Mouse (Mus musculus) MEL (cell line): ENCODE results near the gene Idh3b. TPM values are rescaled to one million over a fixed set of nuclear protein-coding genes. Genes with fewer than 3 reads are reported as not detected.

Experiments used
- DNase-seq: peaks from one replicate; pipeline ENCODE4 v3.0.0; 2011; ENCODE audit warnings: low read depth, low spot score
- H3K27ac ChIP-seq: 2 replicates; pipeline ENCODE4 v1.5.1; 2012; ENCODE audit warnings: low read depth, mild to moderate bottlenecking, control low read depth, low read length, moderate library complexity; ENCODE audit not compliant: control insufficient read depth
- H3K27me3 ChIP-seq, 2 experiments: fragments of 150-350 bp in 1 of 2; sonication (generic) in 1 of 2; 2 replicates each; pipeline ENCODE4 v1.6.1; 2012; ENCODE audit warnings: low read length in 2 of 2, mild to moderate bottlenecking in 2 of 2, improper control_type of control experiment in 1 of 2, moderate library complexity in 1 of 2; ENCODE audit not compliant: insufficient read depth in 2 of 2, control insufficient read depth in 1 of 2
- H3K36me3 ChIP-seq, 2 experiments: 2 replicates each; pipeline ENCODE4 v1.6.1; 2012 to 2014; ENCODE audit warnings: low read length in 2 of 2, improper control_type of control experiment in 1 of 2, inconsistent platforms in 1 of 2, mild to moderate bottlenecking in 1 of 2; ENCODE audit not compliant: insufficient read depth in 2 of 2, control insufficient read depth in 1 of 2
- H3K4me1 ChIP-seq, 2 experiments: fragments of 150-350 bp in 1 of 2; sonication (generic) in 1 of 2; 2 replicates each; pipeline ENCODE4 v1.6.1; 2012; ENCODE audit warnings: low read length in 2 of 2, improper control_type of control experiment in 1 of 2, mild to moderate bottlenecking in 1 of 2; ENCODE audit not compliant: insufficient read depth in 2 of 2, control insufficient read depth in 1 of 2
- H3K4me3 ChIP-seq, 2 experiments: fragments of 150-350 bp in 1 of 2; sonication (generic) in 1 of 2; 2 replicates each; pipeline ENCODE4 v1.5.1; 2012; ENCODE audit warnings: low read depth in 2 of 2, low read length in 2 of 2, mild to moderate bottlenecking in 2 of 2, moderate library complexity in 2 of 2, control low read depth in 1 of 2, improper control_type of control experiment in 1 of 2; ENCODE audit not compliant: control insufficient read depth in 1 of 2, insufficient read depth in 1 of 2
- H3K79me2 ChIP-seq: 2 replicates; pipeline ENCODE4 v1.6.1; 2012; ENCODE audit warnings: mild to moderate bottlenecking, low read length, moderate library complexity; ENCODE audit not compliant: control insufficient read depth, poor library complexity, insufficient read depth
- H3K9ac ChIP-seq: 2 replicates; pipeline ENCODE4 v1.6.1; 2012; ENCODE audit warnings: low read depth, mild to moderate bottlenecking, control low read depth, low read length, moderate library complexity; ENCODE audit not compliant: control insufficient read depth, poor library complexity, severe bottlenecking
- H3K9me3 ChIP-seq: fragments of 150-350 bp; sonication (generic); replicated peaks from 2 replicates; pipeline ENCODE4 v1.6.1; 2012; ENCODE audit warnings: mild to moderate bottlenecking, low read length, improper control_type of control experiment, moderate library complexity; ENCODE audit not compliant: insufficient read depth
- BHLHE40 ChIP-seq: IDR thresholded peaks from 2 replicates; pipeline ENCODE4 v1.6.1; 2012; ENCODE audit warnings: low read depth, mild to moderate bottlenecking, inconsistent platforms, low read length, improper control_type of control experiment, borderline replicate concordance
- CHD1 ChIP-seq: IDR thresholded peaks from 2 replicates; pipeline ENCODE4 v1.6.1; 2012; ENCODE audit warnings: low read depth, mild to moderate bottlenecking, inconsistent platforms, low read length, improper control_type of control experiment
- CHD2 ChIP-seq: IDR thresholded peaks from 2 replicates; pipeline ENCODE4 v1.6.1; 2011; ENCODE audit warnings: low read length, improper control_type of control experiment
- CTCF ChIP-seq, 3 experiments: IDR thresholded peaks in 2 of 3; conservative IDR thresholded peaks in 1 of 3; 2 replicates each; pipeline ENCODE4 v1.5.1; 2011 to 2012; ENCODE audit warnings: low read length in 3 of 3, low read depth in 2 of 3, mild to moderate bottlenecking in 2 of 3, improper control_type of control experiment in 1 of 3, inconsistent platforms in 1 of 3, mixed read lengths in 1 of 3, moderate library complexity in 1 of 3; ENCODE audit not compliant: control insufficient read depth in 1 of 3, insufficient read depth in 1 of 3, poor library complexity in 1 of 3, severe bottlenecking in 1 of 3
- ELF1 ChIP-seq: IDR thresholded peaks from 2 replicates; pipeline ENCODE4 v1.6.1; 2014; ENCODE audit warnings: low read depth, mild to moderate bottlenecking, inconsistent platforms, low read length, improper control_type of control experiment, moderate library complexity
- ETS1 ChIP-seq: IDR thresholded peaks from 2 replicates; pipeline ENCODE4 v1.6.1; 2012; ENCODE audit warnings: low read depth, mild to moderate bottlenecking, inconsistent platforms, low read length, improper control_type of control experiment, moderate library complexity
- MAX ChIP-seq: IDR thresholded peaks from 2 replicates; pipeline ENCODE4 v1.6.1; 2011; ENCODE audit warnings: low read length, improper control_type of control experiment
- MAZ ChIP-seq: IDR thresholded peaks from 2 replicates; pipeline ENCODE4 v1.6.1; 2012; ENCODE audit warnings: low read depth, mild to moderate bottlenecking, inconsistent platforms, low read length, improper control_type of control experiment
- NRF1 ChIP-seq: IDR thresholded peaks from 2 replicates; pipeline ENCODE4 v1.6.1; 2014; ENCODE audit warnings: low read depth, mild to moderate bottlenecking, inconsistent platforms, low read length, improper control_type of control experiment, moderate library complexity; ENCODE audit not compliant: poor library complexity, insufficient read depth, severe bottlenecking
- RCOR1 ChIP-seq: IDR thresholded peaks from 2 replicates; pipeline ENCODE4 v1.6.1; 2012; ENCODE audit warnings: low read depth, mild to moderate bottlenecking, inconsistent platforms, low read length, improper control_type of control experiment
- TAL1 ChIP-seq: IDR thresholded peaks from 2 replicates; pipeline ENCODE4 v1.6.1; 2012; ENCODE audit warnings: mild to moderate bottlenecking, inconsistent platforms, low read length, moderate library complexity, mixed read lengths
- TBP ChIP-seq: IDR thresholded peaks from 2 replicates; pipeline ENCODE4 v1.8.0; 2011; ENCODE audit warnings: low read depth, low read length, improper control_type of control experiment
- TCF12 ChIP-seq: IDR thresholded peaks from 2 replicates; pipeline ENCODE4 v1.6.1; 2014; ENCODE audit warnings: low read depth, mild to moderate bottlenecking, inconsistent platforms, low read length, improper control_type of control experiment, moderate library complexity
- USF2 ChIP-seq, 2 experiments: IDR thresholded peaks; 2 replicates each; pipeline ENCODE4 v1.6.1; 2011 to 2012; ENCODE audit warnings: improper control_type of control experiment in 2 of 2, low read length in 2 of 2, borderline replicate concordance in 1 of 2, inconsistent platforms in 1 of 2, low read depth in 1 of 2, mild to moderate bottlenecking in 1 of 2; ENCODE audit not compliant: insufficient read depth in 1 of 2
- ZC3H11A ChIP-seq: IDR thresholded peaks from 2 replicates; pipeline ENCODE4 v1.6.1; 2012; ENCODE audit warnings: low read depth, mild to moderate bottlenecking, inconsistent platforms, low read length, improper control_type of control experiment
- ZKSCAN1 ChIP-seq: IDR thresholded peaks from 2 replicates; pipeline ENCODE4 v1.6.1; 2012; ENCODE audit warnings: low read depth, mild to moderate bottlenecking, inconsistent platforms, low read length, improper control_type of control experiment, moderate library complexity
- ZNF384 ChIP-seq: IDR thresholded peaks from 2 replicates; pipeline ENCODE4 v1.6.1; 2012; ENCODE audit warnings: low read depth, mild to moderate bottlenecking, inconsistent platforms, low read length, improper control_type of control experiment
- polyA plus RNA-seq, 2 experiments: library from polyadenylated mRNA; stranded (reverse) in 1 of 2; unstranded in 1 of 2; fragments of >175 nt in 1 of 2; fragments of >200 nt in 1 of 2; gene quantifications; 2 replicates each; pipeline versions ENCODE4 v1.2.1 to v1.2.4; 2012; ENCODE audit warnings: low replicate concordance in 2 of 2, low read depth in 1 of 2; ENCODE audit not compliant: insufficient read length in 2 of 2, insufficient read depth in 1 of 2, missing spikeins in 1 of 2
- total RNA-seq: library from RNA; depleted of rRNA; stranded (reverse); fragments of 300-350 nt; gene quantifications from 2 replicates; pipeline ENCODE4 v1.2.3, GENCODE M21; 2012

The Idh3b gene
- total and polyA plus RNA-seq, 3 experiments = 210 to 1,030 (median 551) TPM

- no peaks in the 10 kb centered on the region for H3K79me2 ChIP-seq
- no peak for TF ChIP-seq ZC3H11A
- no peak for TF ChIP-seq TAL1
- no peak for TF ChIP-seq NRF1
- no peak for TF ChIP-seq MAZ
- TF ChIP-seq MAX = no peak
- TF ChIP-seq USF2 (IDR thresholded peaks at IDR 0.05; ENCODE audit: borderline replicate concordance in 1 of 2, insufficient read depth in 1 of 2, low read depth in 1 of 2, low read length in 2 of 2) = no peak
- TF ChIP-seq RCOR1 = no peak
- TF ChIP-seq ZNF384 = no peak
- no peak for TF ChIP-seq CTCF (IDR thresholded peaks at IDR 0.05 in 2 of 3, conservative IDR thresholded peaks at IDR 0.05 in 1 of 3; ENCODE audit: control insufficient read depth in 1 of 3, insufficient read depth in 1 of 3, low read depth in 2 of 3, low read length in 3 of 3, poor library complexity in 1 of 3, severe bottlenecking in 1 of 3)
- TF ChIP-seq ETS1 = no peak
- no peak for TF ChIP-seq TBP
- TF ChIP-seq ELF1 = no peak
- no peak for TF ChIP-seq CHD2
- no peak for TF ChIP-seq CHD1
- no peak for TF ChIP-seq BHLHE40
- TF ChIP-seq ZKSCAN1 = no peak
- no peak for DNase-seq
- H3K27me3 ChIP-seq = no peaks in the 10 kb centered on the region
- no peak overlapping the region for H3K27ac ChIP-seq
- peak overlapping the region; percentile 28 to 37; a peak in 3 of 4 replicates for H3K4me3 ChIP-seq
- peaks cover 6 to 17% of the 10 kb centered on the region in 2 experiments; a peak in 3 of 4 replicates for H3K4me1 ChIP-seq
- H3K9ac ChIP-seq = no peak overlapping the region; the same call in 1 of the 2 replicates
- H3K36me3 ChIP-seq = peaks cover 0 to 9% of the 10 kb centered on the region in 2 experiments; a peak in 2 of 4 replicates
- H3K9me3 ChIP-seq = no peaks in the 10 kb centered on the region
These were observed 11.9 kb upstream of the Idh3b start for GRCm38 (mm10) chr2:130296134-130296745.

GRCm38 (mm10) chr2:130295331-130296133, 11.2 kb upstream of the Idh3b start:
- Histone ChIP-seq H3K4me3 (peak overlapping the region; percentile 28 to 37), H3K27ac (no peak overlapping the region), H3K36me3 (peaks cover 0 to 9% of the 10 kb centered on the region in 2 experiments; a peak in 2 of 4 replicates), H3K9me3 (no peaks in the 10 kb centered on the region), H3K9ac (peak overlapping the region; percentile 45), H3K4me1 (peaks cover 6 to 17% of the 10 kb centered on the region in 2 experiments; a peak in 3 of 4 replicates), H3K79me2 (no peaks in the 10 kb centered on the region), H3K27me3 (no peaks in the 10 kb centered on the region)
- peak; percentile 19 for DNase-seq
- no peak for TF ChIP-seq TCF12
- peak in 1 of 3 experiments; percentile 20; a peak in 2 of 6 replicates for TF ChIP-seq CTCF (IDR thresholded peaks at IDR 0.05 in 2 of 3, conservative IDR thresholded peaks at IDR 0.05 in 1 of 3; ENCODE audit: control insufficient read depth in 1 of 3, insufficient read depth in 1 of 3, low read depth in 2 of 3, low read length in 3 of 3, poor library complexity in 1 of 3, severe bottlenecking in 1 of 3)
